Mouse (Mus musculus): ENCODE measurements at regions not wholly inside any gene's neighbourhood (a gene's known extent, or its start where the extent isn't known, plus 50 kb on each side); places are given as distances from the start of the nearest gene placed in this dataset.
A peak's percentile ranks its signal among the peaks of the same experiment; 100 is the strongest.
"Not testable (repeated sequence)": the region's sequence is repeated elsewhere in the genome, so short reads cannot be mapped to it uniquely, and the experiment has no call there.

GRCm38 (mm10) chr14:35740845-35741244, 70.9 kb downstream of the 4930596D02Rik start:
- DNase-seq (ENCODE audit: inconsistent age in 2 of 2, low spot score in 1 of 2), result no peak

GRCm38 (mm10) chr14:35730681-35731080, 81.1 kb downstream of the 4930596D02Rik start:
- DNase-seq (ENCODE audit: inconsistent age in 2 of 2, low spot score in 1 of 2), result no peak

- DNase-seq (ENCODE audit: inconsistent age in 2 of 2, low spot score in 1 of 2), result no peak
Observed at GRCm38 (mm10) chr14:35685211-35685610, 126.6 kb downstream of the 4930596D02Rik start.

- peak in 1 of 2 experiments; percentile 44 for DNase-seq (ENCODE audit: inconsistent age in 2 of 2, low spot score in 1 of 2)
Observed at GRCm38 (mm10) chr14:35673090-35673489, 138.7 kb downstream of the 4930596D02Rik start.

GRCm38 (mm10) chr14:35650381-35650780, 161.4 kb downstream of the 4930596D02Rik start:
- DNase-seq (ENCODE audit: inconsistent age in 2 of 2, low spot score in 1 of 2), result no peak

- DNase-seq (ENCODE audit: inconsistent age in 2 of 2, low spot score in 1 of 2), result not testable (repeated sequence)
Observed at GRCm38 (mm10) chr14:35649658-35650057, 162.1 kb downstream of the 4930596D02Rik start.
